ENCODE assay signal across 15 mouse cellular contexts in genomic region chr2:32553592-32554148, GRCm38 (mm10). TPM values are rescaled to one million over a fixed set of nuclear protein-coding genes. Genes with fewer than 3 reads are reported as not detected.
DNase-seq lines count a peak whose midpoint lies in the region; ATAC-seq lines count a peak whose summit lies in the region.
"Had no signal": no experiment of that assay in that cellular context is flagged by ENCODE, and none has a peak within 500 bp of the region (broad histone marks: within the 10 kb centered on the region; RNA-seq: fewer than 3 reads in every experiment).

No protein-coding gene starts in this region.

- no peak overlapping the region for H3K4me2 ChIP-seq in midbrain, embryonic 11.5 days
- no peak overlapping the region for H3K4me2 ChIP-seq in midbrain, embryonic 16.5 days (ENCODE audit: low read length)
- H3K4me2 ChIP-seq: heart, embryonic 15.5 days; liver, embryonic 13.5 days; midbrain, embryonic 15.5 days had no signal

- H3K27ac ChIP-seq in midbrain, embryonic 11.5 days (ENCODE audit: low read depth, low read length): no peak overlapping the region
- no peak overlapping the region for H3K27ac ChIP-seq in midbrain, embryonic 16.5 days (ENCODE audit: low read length)
- H3K27ac ChIP-seq: embryonic facial prominence, embryonic 10.5 days; heart, embryonic 15.5 days; liver, embryonic 13.5 days; midbrain, embryonic 15.5 days had no signal

- WGBS in midbrain, embryonic 11.5 days: 79% methylated on average over 7 of the region's 7 CpGs
- 77% methylated on average over 7 of the region's 7 CpGs for WGBS in midbrain, embryonic 16.5 days

- no peak overlapping the region for H3K4me3 ChIP-seq in midbrain, embryonic 11.5 days (ENCODE audit: low read depth, low read length)
- no peak overlapping the region for H3K4me3 ChIP-seq in midbrain, embryonic 16.5 days (ENCODE audit: low read depth, low read length)
- H3K4me3 ChIP-seq: embryonic facial prominence, embryonic 10.5 days; erythroblast, embryonic 14.5 days; heart, embryonic 15.5 days; liver, embryonic 13.5 days; midbrain, embryonic 15.5 days had no signal

- no peaks in the 10 kb centered on the region for H3K27me3 ChIP-seq in midbrain, embryonic 11.5 days (ENCODE audit: control insufficient read depth, insufficient read depth, low read length)
- no peaks in the 10 kb centered on the region for H3K27me3 ChIP-seq in midbrain, embryonic 16.5 days (ENCODE audit: control insufficient read depth, insufficient read depth, low read depth, low read length)
- no peaks in the 10 kb centered on the region for H3K27me3 ChIP-seq in splenic B cell, adult 2 months (ENCODE audit: control insufficient read depth, insufficient read depth, low read length, poor library complexity, severe bottlenecking)
- H3K27me3 ChIP-seq: heart, embryonic 15.5 days; liver, embryonic 13.5 days; midbrain, embryonic 15.5 days had no signal

- H3K9me3 ChIP-seq in midbrain, embryonic 11.5 days (ENCODE audit: control insufficient read depth, low read length): no peaks in the 10 kb centered on the region
- H3K9me3 ChIP-seq in midbrain, embryonic 16.5 days (replicated peaks; ENCODE audit: control insufficient read depth, low read length, poor library complexity, severe bottlenecking): no peaks in the 10 kb centered on the region
- H3K9me3 ChIP-seq: embryonic facial prominence, embryonic 10.5 days; heart, embryonic 15.5 days; liver, embryonic 13.5 days; midbrain, embryonic 15.5 days had no signal

- no peak for ATAC-seq in midbrain, embryonic 11.5 days (ENCODE audit: low FRiP score)
- ATAC-seq in midbrain, embryonic 16.5 days: no peak
- ATAC-seq in activated CD4-positive, CD25-positive, alpha-beta regulatory T cell, adult 4 months: peak; percentile 76
- ATAC-seq: forebrain, embryonic 16.5 days; midbrain, embryonic 15.5 days had no signal

- peak; percentile 68 for DNase-seq in midbrain, embryonic 11.5 days (ENCODE audit: low spot score, missing footprints)
- peak; percentile 76 for DNase-seq in CD4-positive helper T cell, adult 2 months (ENCODE audit: low read depth, low spot score)
- peak; percentile 50 for DNase-seq in splenic B cell, adult 2 months (ENCODE audit: low read depth, low spot score)
- DNase-seq in kidney, postnatal 4 days: no peak
- no peak for DNase-seq in kidney, adult 8-10 months
- DNase-seq: cerebellum, adult 9-11 months; liver, embryonic 13.5 days had no signal

- H3K36me3 ChIP-seq in midbrain, embryonic 11.5 days (ENCODE audit: control insufficient read depth, insufficient read depth, low read length): no peaks in the 10 kb centered on the region
- H3K36me3 ChIP-seq in midbrain, embryonic 16.5 days (ENCODE audit: control insufficient read depth, insufficient read depth, low read length): no peaks in the 10 kb centered on the region
- 0 out of 2 replicates have a peak, but pooled peaks cover 1% of the 10 kb centered on the region for H3K36me3 ChIP-seq in splenic B cell, adult 2 months (ENCODE audit: control insufficient read depth, insufficient read depth, low read length, poor library complexity, severe bottlenecking)
- H3K36me3 ChIP-seq: heart, embryonic 15.5 days; liver, embryonic 13.5 days; midbrain, embryonic 15.5 days had no signal

- H3K4me1 ChIP-seq in midbrain, embryonic 11.5 days (ENCODE audit: control insufficient read depth, insufficient read depth, low read length): peaks cover 10% of the 10 kb centered on the region
- H3K4me1 ChIP-seq in midbrain, embryonic 16.5 days (ENCODE audit: control insufficient read depth, insufficient read depth, low read length): peaks cover 3% of the 10 kb centered on the region; the same call in 1 of the 2 replicates

- no peak overlapping the region for H3K9ac ChIP-seq in midbrain, embryonic 11.5 days (ENCODE audit: low read length)
- no peak overlapping the region for H3K9ac ChIP-seq in midbrain, embryonic 16.5 days (ENCODE audit: low read depth, low read length)
- H3K9ac ChIP-seq: heart, embryonic 15.5 days; liver, embryonic 13.5 days; midbrain, embryonic 15.5 days had no signal

RNA-seq across cellular contexts. Expression of gene Dpm2, which starts 17.0 kb away (rescaled TPM):
- 103 and 110 TPM in 2 replicates for polyA plus RNA-seq in midbrain, embryonic 11.5 days (2014; fragmentation: Nextera tagmentation; extraction: Ambion mirVana)
- 136 TPM in 2 replicates for polyA plus RNA-seq in midbrain, embryonic 16.5 days (2015; fragmentation: Nextera tagmentation; extraction: Ambion mirVana)
- polyA plus RNA-seq in activated CD4-positive, CD25-positive, alpha-beta regulatory T cell, adult 4 months (2017; shearing (Covaris generic)): 100 to 1,000 TPM; 107 to 124 TPM

RNA-seq across cellular contexts. Expression of gene Fam102a, which starts 18.5 kb away (rescaled TPM):
- polyA plus RNA-seq in midbrain, embryonic 11.5 days (2014; fragmentation: Nextera tagmentation; extraction: Ambion mirVana): 6.3 and 6.8 TPM in 2 replicates
- 5.0 and 5.9 TPM in 2 replicates for polyA plus RNA-seq in midbrain, embryonic 16.5 days (2015; fragmentation: Nextera tagmentation; extraction: Ambion mirVana)
- 10 to 100 TPM; 40.3 to 47.5 TPM for polyA plus RNA-seq in activated CD4-positive, CD25-positive, alpha-beta regulatory T cell, adult 4 months (2017; shearing (Covaris generic))

RNA-seq across cellular contexts. Expression of gene Pip5kl1, which starts 20.9 kb away (rescaled TPM):
- polyA plus RNA-seq in midbrain, embryonic 11.5 days (2014; fragmentation: Nextera tagmentation; extraction: Ambion mirVana): 2.0 and 2.1 TPM in 2 replicates
- polyA plus RNA-seq in midbrain, embryonic 16.5 days (2015; fragmentation: Nextera tagmentation; extraction: Ambion mirVana): 14.5 and 17.1 TPM in 2 replicates
- polyA plus RNA-seq in activated CD4-positive, CD25-positive, alpha-beta regulatory T cell, adult 4 months (2017; shearing (Covaris generic)): not detected
- polyA plus RNA-seq: erythroblast, embryonic 14.5 days; heart, embryonic 15.5 days; liver, embryonic 13.5 days had no signal

RNA-seq across cellular contexts. Expression of gene 9430097D07Rik, which starts 21.8 kb away (rescaled TPM):
- 0.25 and 0.49 TPM in 2 replicates for polyA plus RNA-seq in midbrain, embryonic 11.5 days (2014; fragmentation: Nextera tagmentation; extraction: Ambion mirVana)
- 0.52 and 1.1 TPM in 2 replicates for polyA plus RNA-seq in midbrain, embryonic 16.5 days (2015; fragmentation: Nextera tagmentation; extraction: Ambion mirVana)
- polyA plus RNA-seq in activated CD4-positive, CD25-positive, alpha-beta regulatory T cell, adult 4 months (2017; shearing (Covaris generic)): not detected
- polyA plus RNA-seq: erythroblast, embryonic 14.5 days; liver, embryonic 13.5 days; lung, embryonic 16.5 days had no signal

RNA-seq across cellular contexts. Expression of gene St6galnac4, which starts 33.2 kb away (rescaled TPM):
- 13.2 and 13.6 TPM in 2 replicates for polyA plus RNA-seq in midbrain, embryonic 11.5 days (2014; fragmentation: Nextera tagmentation; extraction: Ambion mirVana)
- 33.4 and 39.0 TPM in 2 replicates for polyA plus RNA-seq in midbrain, embryonic 16.5 days (2015; fragmentation: Nextera tagmentation; extraction: Ambion mirVana)
- polyA plus RNA-seq in activated CD4-positive, CD25-positive, alpha-beta regulatory T cell, adult 4 months (2017; shearing (Covaris generic)): 10 to 100 TPM; 30.7 to 39.8 TPM

Comparison
In these comparisons a context has a peak if more than half of its experiments do, and no peak if none do; other contexts are left out.
1. DNase-seq: peak in midbrain, embryonic 11.5 days (single experiment), CD4-positive helper T cell, adult 2 months (single experiment) and splenic B cell, adult 2 months (single experiment); none in kidney, postnatal 4 days (0 of 2) and kidney, adult 8-10 months (0 of 2).